Mouse (Mus musculus) MEL-GATA-1-ER (cell line): ENCODE measurements around the gene Mettl23.
"Not testable (repeated sequence)": the region's sequence is repeated elsewhere in the genome, so short reads cannot be mapped to it uniquely, and the experiment has no call there.

Experiments used
- DNase-seq: peaks from one replicate; pipeline ENCODE4 v3.0.0-alpha.2; 2012; ENCODE audit warnings: low read depth; ENCODE audit errors: extremely low read depth

Gene Mettl23

DNA sequence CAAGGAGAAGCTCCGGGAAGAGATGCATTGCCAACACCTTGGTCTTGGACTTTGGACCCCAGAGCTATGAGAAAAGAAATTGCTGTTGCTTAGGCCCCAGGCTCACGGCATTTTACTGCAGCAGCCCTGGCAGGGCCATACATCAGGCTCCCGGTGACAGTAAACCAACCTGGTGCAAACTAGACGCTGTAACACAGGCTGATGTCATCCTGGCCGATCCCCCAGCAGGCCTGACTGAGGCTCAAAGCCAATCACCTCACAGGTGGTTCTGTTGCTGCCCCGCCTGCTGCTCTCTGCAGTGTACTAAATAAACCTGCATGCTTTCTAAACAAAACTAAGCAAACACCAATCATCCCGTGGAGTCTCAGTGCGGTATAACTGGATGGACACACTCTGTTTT is 24.4 kb upstream of the Mettl23 start:
- no peak for DNase-seq

DNA sequence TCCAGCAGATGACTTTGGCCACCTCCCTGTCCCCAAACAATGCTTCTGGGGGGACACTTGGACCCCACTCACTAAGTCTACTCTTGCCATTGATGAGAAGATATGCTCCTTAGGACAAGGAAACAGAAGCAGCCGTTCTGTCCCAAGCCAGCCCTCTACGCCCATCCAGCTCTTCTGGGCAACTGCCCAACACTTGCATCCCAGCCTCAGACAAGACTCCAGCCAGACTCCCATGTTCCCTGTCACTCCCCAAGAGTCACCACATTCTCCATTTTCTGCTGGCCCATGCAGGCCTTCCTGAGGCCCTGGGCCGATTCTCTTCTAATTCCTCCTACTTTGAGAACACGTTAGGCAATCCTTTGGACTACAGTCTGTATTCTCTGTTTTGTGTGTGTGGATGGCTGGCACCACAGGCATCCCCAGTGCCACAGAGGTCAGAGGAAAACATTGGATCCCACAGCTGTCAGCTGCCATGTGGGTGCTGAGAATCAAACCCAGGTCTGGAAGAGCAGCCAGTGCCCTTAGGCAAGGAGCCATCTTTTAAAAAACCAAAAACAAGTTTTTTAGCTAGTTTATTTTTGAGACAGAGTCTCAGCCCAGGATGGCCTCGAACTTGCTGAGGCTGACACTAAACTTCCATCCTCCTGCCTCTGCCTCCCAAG is 23.0 kb upstream of the Mettl23 start:
- no peak for DNase-seq

DNA sequence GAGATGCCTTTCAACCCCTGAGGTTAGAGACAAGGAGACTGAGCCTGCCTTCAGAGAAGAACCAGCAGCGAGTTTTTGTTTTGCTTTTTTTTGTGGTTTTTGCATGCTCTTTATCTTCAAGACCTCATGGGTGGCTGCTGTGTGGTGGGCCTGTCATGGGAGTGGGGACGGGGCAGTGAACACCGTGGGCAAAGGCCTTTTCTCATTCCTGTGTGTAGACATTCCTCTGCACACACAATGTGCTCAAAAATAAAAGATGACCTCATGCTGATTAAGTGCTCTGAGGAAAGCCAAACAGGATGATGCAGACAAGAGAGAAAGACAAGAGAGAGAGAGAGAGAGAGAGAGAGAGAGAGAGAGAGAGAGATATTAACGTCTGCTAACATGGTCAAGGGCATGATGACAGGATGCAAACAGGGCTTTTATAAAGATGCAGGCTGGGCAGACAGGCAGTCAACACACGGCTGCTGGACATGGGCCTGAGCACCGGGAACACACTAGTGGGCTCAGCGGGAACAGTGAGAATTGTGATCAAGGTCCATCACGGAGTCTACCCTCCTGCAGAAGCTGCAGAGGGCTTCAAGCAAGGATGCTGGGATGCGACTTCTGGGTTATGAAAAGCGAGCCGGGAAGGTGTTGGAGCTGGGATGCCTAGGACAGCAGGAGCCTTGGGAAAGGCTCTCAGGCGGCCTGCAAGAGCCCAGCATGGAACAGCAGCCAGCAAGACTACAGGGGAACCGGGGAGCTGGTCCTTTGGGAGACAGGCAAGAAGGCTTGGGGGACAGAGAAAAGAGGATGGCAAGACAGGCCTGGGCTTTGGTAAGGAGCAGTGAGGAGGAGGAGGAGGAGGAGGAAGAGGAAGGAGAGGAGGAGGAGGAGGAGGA is 21.8 kb upstream of the Mettl23 start:
- DNase-seq = no peak

DNA sequence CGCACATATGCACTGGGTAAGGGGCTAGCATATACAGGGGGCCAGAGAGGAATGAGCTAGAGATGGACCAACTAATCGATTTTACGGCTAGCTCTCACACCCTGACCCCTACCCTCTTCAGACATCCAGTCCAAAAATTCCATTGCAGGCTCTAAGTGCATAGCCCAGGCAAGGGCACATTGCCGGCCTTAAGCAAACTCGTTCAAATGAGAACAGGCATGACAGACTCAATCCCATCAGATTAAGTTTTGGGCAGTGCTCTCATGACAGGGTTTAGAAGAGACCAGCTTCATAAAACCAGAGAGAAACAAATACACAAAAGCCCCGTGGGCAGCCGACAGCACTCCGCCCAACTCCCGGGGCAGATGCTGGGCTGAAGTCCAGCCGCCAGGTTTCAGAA is 20.9 kb upstream of the Mettl23 start:
- DNase-seq = no peak

DNA sequence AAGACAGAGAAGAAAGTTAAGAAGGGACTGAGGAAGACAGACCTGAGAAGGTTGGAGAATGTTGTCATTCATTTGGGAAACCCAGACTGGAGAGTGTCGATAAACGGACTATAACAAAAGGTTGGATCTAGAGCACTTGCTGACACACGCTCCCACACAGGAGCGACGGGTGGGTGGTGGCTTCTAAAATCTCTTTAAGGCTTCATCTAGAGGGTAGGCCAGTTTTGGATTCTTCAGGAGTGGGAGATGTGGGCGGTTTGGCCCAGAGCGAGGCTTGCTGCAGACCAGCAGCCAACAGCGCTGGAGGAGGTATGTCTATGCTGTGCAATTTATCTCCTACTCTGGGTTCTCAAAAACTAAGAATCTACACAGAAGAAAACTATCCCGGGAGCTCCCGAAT is 20.5 kb upstream of the Mettl23 start:
- no peak for DNase-seq

DNA sequence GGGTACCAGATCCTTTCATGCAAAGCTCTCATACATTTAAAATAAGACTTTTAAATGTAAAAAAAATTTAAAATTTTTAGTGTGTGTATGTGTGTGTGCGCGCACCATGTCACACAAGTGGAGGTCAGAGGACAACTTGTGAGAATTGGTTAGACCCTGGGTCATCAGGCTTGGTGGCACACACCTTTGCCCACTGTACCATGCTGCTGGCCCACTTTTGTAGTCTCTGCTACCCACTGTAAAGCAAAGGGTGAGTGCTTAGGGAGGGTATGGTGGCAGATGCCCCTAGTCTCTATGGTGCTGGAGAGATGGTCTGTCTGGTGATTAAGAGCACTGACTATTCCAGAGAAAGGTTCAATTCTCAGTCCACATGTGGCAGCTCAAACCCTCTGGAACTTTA is 19.8 kb upstream of the Mettl23 start:
- no peak for DNase-seq

DNA sequence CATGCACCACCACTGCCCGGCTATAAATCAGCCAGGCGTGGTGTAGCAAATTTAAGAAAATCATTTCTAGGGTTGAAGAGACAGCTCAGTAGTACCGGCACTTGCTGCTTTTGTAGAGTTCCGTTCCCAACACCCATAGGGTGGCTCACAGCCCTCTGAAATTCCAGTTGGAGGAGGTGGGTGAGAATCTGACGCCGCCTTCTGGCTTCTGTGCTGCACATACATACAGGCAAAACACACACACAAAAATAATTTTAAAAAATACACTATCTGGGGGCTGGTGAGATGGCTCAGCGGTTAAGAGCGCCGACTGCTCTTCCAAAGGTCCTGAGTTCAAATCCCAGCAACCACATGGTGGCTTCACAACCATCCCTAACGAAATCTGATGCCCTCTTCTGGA is 19.2 kb upstream of the Mettl23 start:
- DNase-seq = not testable (repeated sequence)

DNA sequence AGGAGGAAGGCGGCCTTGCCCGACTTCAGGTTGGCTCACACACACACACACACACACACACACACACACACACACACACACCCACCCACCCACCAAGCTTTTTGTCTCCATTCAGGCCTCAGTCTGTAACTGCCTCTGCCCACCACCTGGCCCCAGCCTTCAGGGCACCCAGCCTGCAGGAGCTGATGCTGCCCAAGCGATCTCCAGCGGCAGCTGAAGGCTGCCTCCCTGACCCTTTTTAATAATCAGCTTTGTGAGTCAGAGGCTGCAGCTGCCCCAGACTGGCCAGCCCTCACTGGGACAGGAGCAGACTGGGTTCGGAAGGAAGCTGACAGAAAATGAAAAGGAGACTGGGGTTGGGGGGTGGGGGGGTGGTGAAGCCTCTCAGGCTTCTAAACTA is 17.8 kb upstream of the Mettl23 start:
- no peak for DNase-seq

DNA sequence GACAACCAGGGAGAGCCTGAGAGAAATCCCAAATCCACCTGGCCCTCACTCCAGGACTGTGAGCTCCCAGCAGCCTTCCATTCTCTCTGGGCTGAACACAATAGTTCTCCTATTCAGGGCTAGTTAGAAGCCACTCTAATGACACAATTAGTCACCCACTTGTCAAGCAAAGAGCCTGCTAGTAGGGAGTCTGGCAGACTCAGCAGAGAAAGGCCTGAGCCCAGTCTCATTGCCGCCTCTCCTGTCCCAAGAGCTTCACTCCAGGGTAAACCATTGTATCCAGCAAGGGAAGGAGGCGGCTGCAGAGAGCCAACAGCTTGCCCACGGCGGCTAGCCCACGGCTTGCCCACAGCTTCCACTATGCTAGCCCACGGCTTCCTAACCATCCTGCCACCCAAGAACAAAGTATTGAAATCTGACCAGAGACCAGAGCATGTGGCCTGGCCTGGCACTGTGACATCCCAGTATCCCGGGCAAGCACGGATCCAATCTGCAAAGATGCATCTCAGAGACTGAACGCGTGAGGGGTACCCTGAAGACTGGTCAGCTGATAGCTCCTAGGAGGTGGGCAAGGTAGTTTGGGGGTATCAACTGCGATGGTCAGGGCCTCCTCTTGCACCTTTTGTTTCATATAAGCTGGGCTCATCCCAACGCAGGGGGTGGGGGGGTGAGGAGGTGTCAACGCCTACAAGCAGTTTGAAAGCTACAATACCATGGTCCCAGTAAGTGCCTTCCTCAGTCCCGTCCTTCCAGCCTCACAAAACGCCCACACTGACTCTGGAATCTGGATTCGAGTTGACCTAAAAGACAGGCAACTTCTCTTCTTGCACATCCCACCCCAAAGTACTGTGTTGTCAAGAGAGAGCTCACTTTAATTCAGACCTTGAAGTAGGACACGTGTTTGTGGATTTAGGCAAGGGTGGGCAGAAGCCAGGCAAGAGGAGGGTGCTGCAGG is 16.3 kb upstream of the Mettl23 start:
- DNase-seq = no peak

DNA sequence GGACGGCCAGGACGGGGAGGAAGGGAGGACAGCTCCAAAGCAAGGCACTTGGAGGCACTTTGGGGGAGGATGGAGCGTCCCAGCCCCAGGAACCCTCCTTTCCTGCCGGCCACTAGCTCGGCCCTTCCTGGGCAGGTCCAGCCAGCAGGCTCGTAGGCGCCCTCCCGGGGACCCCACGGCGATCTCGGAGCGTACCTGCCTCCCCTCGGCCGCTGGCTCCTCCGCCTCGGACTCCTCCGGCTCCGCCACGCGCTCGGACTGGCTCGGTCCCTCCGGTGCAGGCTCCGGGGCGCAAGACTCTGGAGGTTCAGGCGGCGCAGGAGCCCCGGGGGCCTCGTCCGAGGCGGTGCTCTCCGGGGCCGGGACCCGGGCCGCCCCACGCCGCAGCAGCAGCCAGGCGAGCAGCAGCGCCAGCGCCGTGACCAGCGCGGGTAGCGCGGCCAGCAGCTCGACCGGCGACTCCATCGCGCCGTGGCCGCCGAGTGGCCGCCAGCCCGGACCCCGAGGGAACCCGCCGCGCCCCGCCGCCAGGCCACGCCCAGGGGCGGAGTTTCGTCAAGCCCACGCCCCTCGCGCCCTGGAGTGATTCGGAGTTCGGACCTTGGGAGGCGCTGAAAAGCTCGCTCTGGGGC is 15.4 kb upstream of the Mettl23 start, which contains the start of gene Mxra7:
Gene Mxra7, minus strand, starts transcription at position 513 of the 632 bp plus-strand sequence.
- no peak for DNase-seq

DNA sequence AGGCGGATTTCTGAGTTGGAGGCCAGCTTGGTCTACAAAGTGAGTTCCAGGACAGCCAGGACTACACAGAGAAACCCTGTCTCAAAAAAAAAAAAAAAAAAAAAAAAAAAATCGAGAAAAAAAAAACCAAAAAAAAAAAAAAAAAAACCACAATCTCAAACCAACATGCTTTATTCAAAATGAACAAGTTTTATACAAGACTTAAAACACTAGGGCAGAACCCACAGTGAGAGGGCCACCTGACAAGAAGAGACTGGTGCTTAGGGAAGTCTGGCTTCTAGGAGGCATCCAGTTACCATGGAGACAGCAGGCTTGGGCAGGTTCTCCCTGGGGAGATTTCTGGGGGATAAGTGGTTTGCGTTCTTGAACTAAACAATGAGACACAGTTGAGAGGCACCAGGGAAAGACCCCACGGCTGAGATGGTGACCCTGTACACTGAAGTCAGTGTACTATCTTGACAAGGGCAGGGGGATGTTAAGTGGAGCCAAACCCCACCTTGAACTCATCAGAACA is 10.8 kb upstream of the Mettl23 start:
- no peak for DNase-seq

DNA sequence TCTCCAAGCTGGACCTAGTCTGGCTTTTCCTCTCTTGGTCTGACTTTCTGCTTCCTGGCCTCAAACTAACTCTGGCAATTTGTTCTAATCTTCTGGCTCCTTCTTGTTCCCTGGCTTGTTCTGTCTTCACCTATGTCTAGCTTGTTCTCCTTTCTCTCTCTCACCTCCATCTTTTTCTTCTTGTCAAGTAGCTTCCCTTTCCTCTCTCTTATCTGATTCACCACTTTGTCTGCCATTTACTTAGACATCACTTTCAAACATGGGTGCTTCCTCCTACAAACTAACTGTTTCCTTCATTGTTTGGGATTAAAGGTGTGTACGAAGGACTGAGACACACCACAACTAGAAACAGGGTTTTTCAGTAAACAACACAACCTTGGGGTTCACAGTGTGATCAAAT is 8.1 kb upstream of the Mettl23 start:
- DNase-seq = no peak

DNA sequence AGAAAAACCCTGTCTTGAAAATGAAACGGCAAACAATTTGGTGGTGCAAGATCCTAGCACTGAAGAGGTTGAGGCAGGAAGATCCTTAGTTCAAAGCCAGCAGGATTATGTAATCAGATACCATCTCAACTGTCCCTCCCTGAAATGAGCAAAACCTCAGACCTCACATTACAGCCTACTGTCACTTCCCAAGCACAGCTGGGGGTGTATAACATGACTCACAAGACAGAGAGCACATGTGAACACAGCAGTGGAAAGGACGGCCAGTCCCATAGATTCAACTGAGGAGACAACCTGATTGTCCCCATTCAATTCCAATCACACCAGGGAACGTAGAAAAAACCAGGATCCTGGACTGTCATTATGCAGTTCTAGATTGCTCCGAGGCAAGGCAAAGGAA is 6.8 kb upstream of the Mettl23 start:
- no peak for DNase-seq

DNA sequence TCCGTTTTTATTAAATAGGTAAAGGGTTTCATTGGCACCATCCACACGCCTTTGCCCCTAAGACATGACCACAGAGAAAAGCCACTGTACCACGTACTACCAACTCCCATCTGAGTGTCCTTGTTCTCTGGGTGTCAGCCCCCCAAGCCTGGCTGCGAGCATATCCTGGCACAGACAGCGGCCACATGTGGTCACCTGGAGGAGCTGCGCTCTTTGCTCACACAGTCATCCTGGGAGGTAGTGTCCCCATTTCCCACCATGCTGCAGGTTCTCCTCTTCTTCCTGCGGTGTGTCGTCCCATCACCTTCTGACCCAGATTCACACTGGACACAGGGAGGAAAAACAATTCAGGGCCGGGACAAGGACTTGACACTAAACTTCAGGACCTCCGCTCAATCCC is 5.6 kb upstream of the Mettl23 start:
- no peak for DNase-seq

DNA sequence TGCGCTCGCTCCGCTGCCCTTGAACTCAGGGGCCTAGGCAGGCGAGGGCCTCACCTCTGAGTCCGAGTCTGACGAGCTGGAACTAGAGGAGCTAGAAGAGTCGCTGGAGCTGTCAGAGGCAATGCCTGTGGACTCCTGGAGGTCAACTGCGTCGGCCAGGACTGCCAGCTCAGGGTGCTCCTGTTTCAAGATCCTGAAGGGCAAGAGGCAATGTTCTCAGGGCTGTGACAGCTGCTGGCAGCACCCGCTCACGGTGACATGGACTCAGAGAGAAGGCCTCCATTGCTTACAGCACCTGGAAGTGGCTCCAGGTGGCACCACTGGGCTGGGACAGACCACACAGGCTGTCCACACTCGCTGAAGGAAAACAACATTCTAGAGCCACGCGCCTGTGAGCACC is 4.1 kb upstream of the Mettl23 start:
- no peak for DNase-seq

DNA sequence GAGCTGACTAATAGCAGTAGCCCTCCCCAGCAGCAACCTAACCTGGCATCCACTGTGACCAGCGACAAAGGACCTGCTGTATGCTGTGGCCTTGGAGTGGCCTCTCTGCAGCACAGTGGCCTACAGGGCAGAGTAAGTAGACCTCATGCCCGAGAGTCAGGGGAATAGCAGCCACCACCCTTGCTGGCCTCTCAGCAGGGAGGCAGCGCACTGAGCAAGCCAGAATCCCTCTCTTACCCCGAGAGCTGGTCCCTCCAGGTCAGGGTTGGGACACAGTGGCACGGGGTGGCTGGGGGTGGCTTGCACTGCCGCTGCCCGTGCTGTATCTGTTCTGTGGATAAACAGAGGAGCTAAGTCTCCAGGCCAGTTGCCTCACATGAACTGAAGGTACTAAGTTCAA is 3.5 kb upstream of the Mettl23 start:
- no peak for DNase-seq

DNA sequence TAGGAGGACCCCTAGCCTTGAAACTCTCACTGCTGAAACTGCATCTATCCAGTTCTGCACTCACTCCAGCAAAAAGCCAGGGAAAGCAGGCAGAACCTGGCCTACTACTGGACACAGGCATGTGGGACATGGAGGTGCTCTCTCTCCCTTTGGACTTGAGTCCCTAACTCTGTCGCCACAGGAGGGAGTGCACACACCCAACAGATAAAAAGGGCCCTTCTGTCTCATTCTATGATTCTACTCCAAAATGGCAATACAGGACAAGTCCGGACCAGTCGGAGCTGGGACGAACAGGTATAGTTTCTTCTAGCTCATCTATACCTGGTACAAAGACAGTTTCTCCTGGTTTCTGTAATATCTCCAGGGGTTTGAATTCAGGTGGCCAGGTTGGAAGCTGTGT is 2.3 kb upstream of the Mettl23 start:
- no peak for DNase-seq

DNA sequence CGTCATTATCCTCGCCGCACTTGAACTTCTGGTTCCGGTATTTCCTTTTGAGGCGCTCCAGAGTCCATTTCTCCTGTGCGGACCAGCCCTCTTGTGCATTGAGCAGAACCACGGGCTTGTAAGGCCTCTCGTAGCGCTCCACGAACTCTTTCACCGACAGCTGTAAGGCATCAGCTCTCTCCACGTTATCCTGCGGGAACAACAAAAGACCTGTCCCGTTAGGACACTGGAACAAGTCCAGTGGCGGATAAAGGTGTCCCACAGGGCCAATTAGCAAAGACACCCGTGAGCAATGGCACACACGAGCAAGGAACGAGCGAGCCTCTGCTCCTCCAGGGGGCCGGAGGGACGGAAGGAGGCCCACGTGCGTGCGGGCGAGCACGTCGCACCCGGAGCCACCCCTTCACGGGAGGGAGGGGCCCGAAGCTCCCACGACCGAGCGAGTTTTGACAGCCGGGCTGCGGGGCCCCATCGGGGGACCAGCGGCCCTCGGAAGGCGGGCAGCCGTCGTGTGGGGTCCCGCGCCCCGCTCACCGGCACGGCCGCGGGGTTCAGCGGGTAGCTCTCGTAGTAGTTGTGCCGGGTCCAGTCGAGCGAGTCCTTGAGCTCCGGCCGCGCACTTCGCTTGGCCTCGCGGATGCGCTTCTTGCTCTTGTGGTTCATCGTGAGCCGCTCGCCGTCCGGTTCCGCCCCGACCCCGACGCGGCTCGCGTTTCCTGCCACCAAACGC is 382 bp upstream of the Mettl23 start:
- no peak for DNase-seq

DNA sequence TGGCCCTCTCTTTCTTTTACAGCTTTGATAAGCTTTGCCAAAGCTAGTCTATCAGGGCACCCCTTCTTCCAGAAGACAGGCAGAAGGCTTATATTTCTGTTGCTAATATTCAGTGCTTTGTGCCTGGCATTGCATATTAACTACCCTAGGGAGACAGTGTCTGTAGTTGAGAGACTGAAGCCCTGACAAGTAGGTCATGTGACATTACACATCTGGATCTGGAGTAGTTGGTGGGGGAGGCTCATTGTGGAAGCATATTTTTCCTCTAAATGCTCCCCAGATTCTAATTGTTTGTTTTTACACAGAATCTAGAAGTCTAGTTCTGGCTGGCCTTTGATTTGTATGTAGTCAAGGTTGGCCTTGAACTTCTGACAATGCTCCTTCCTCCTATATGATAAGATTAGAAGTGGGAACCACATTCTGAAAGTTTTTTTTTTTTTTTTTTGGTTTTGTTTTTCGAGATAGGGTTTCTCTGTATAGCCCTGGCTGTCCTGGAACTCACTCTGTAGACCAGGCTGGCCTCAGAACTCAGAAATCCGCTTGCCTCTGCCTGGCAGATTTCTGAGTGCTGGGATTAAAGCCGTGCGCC is 3.6 kb downstream of the Mettl23 start:
- DNase-seq = no peak
